15 mouse cellular contexts compared by ENCODE assay signal in genomic region chr2:163691846-163692605, GRCm38 (mm10). TPM values are rescaled to one million over a fixed set of nuclear protein-coding genes. Genes with fewer than 3 reads are reported as not detected.
DNase-seq lines count a peak whose midpoint lies in the region; ATAC-seq and TF ChIP-seq lines count a peak whose summit lies in the region.
"Had no signal": no experiment of that assay in that cellular context is flagged by ENCODE, and none has a peak within 500 bp of the region (broad histone marks: within the 10 kb centered on the region; RNA-seq: fewer than 3 reads in every experiment).

No protein-coding gene starts in this region.

- DNase-seq in heart, adult 11 months, result no peak
- peak; percentile 51 for DNase-seq in midbrain, embryonic 11.5 days (ENCODE audit: low spot score, missing footprints)
- DNase-seq in midbrain, postnatal 0 days (ENCODE audit: low spot score), result no peak
- peak; percentile 32 for DNase-seq in liver, embryonic 13.5 days
- no peak for DNase-seq in forebrain, embryonic 11.5 days (ENCODE audit: low spot score)
- no peak for DNase-seq in embryonic facial prominence, embryonic 10.5 days (ENCODE audit: low spot score)
- DNase-seq: cerebellum, adult 18-20 months; gastrocnemius, postnatal 25 days; lung, postnatal 10 days had no signal

- H3K27me3 ChIP-seq in heart, embryonic 16.5 days (ENCODE audit: control insufficient read depth, insufficient read depth, low read length), result no peaks in the 10 kb centered on the region
- H3K27me3 ChIP-seq in midbrain, embryonic 11.5 days (ENCODE audit: control insufficient read depth, insufficient read depth, low read length), result no peaks in the 10 kb centered on the region
- no peaks in the 10 kb centered on the region for H3K27me3 ChIP-seq in midbrain, postnatal 0 days (ENCODE audit: insufficient read depth, low read length)
- H3K27me3 ChIP-seq in liver, embryonic 13.5 days, result no peaks in the 10 kb centered on the region
- no peaks in the 10 kb centered on the region for H3K27me3 ChIP-seq in forebrain, embryonic 11.5 days (ENCODE audit: control insufficient read depth, insufficient read depth, low read length)
- H3K27me3 ChIP-seq in embryonic facial prominence, embryonic 10.5 days (replicated peaks; ENCODE audit: low read depth, poor library complexity, severe bottlenecking), result no peaks in the 10 kb centered on the region
- H3K27me3 ChIP-seq: limb, embryonic 12.5 days; midbrain, embryonic 13.5 days had no signal

- H3K4me2 ChIP-seq in heart, embryonic 16.5 days (ENCODE audit: low read depth, low read length), result no peak overlapping the region
- no peak overlapping the region for H3K4me2 ChIP-seq in midbrain, embryonic 11.5 days
- no peak overlapping the region for H3K4me2 ChIP-seq in midbrain, postnatal 0 days (ENCODE audit: low read depth, low read length, poor library complexity, severe bottlenecking)
- H3K4me2 ChIP-seq in liver, embryonic 13.5 days, result peak overlapping the region; percentile 43
- no peak overlapping the region for H3K4me2 ChIP-seq in forebrain, embryonic 11.5 days (ENCODE audit: low read depth, low read length, severe bottlenecking)
- H3K4me2 ChIP-seq: hindbrain, embryonic 14.5 days; limb, embryonic 12.5 days; midbrain, embryonic 13.5 days had no signal

- H3K4me1 ChIP-seq in heart, embryonic 16.5 days (ENCODE audit: control insufficient read depth, insufficient read depth, low read length), result peaks cover 86% of the 10 kb centered on the region
- H3K4me1 ChIP-seq in midbrain, embryonic 11.5 days (ENCODE audit: control insufficient read depth, insufficient read depth, low read length), result peaks cover 24% of the 10 kb centered on the region
- no peaks in the 10 kb centered on the region; the same call in 1 of the 2 replicates for H3K4me1 ChIP-seq in midbrain, postnatal 0 days (ENCODE audit: insufficient read depth, low read length)
- peaks cover 100% of the 10 kb centered on the region for H3K4me1 ChIP-seq in liver, embryonic 13.5 days (replicated peaks)
- no peaks in the 10 kb centered on the region; the same call in none of the 2 replicates for H3K4me1 ChIP-seq in forebrain, embryonic 11.5 days (replicated peaks; ENCODE audit: control insufficient read depth, insufficient read depth, low read length)
- H3K4me1 ChIP-seq in embryonic facial prominence, embryonic 10.5 days, result peaks cover 46% of the 10 kb centered on the region

- no peak overlapping the region for H3K4me3 ChIP-seq in heart, embryonic 16.5 days (ENCODE audit: low read length)
- H3K4me3 ChIP-seq in midbrain, embryonic 11.5 days (ENCODE audit: low read depth, low read length), result no peak overlapping the region
- H3K4me3 ChIP-seq in midbrain, postnatal 0 days (ENCODE audit: low read depth, low read length), result no peak overlapping the region
- peak overlapping the region; percentile 14 for H3K4me3 ChIP-seq in liver, embryonic 13.5 days (replicated peaks)
- H3K4me3 ChIP-seq in forebrain, embryonic 11.5 days (ENCODE audit: low read depth, low read length), result no peak overlapping the region
- no peak overlapping the region for H3K4me3 ChIP-seq in embryonic facial prominence, embryonic 10.5 days
- H3K4me3 ChIP-seq: limb, embryonic 12.5 days; midbrain, embryonic 13.5 days had no signal

- H3K9ac ChIP-seq in heart, embryonic 16.5 days (ENCODE audit: low read length), result no peak overlapping the region
- H3K9ac ChIP-seq in midbrain, embryonic 11.5 days (ENCODE audit: low read length), result no peak overlapping the region
- no peak overlapping the region for H3K9ac ChIP-seq in midbrain, postnatal 0 days (replicated peaks; ENCODE audit: low read length, poor library complexity, severe bottlenecking)
- H3K9ac ChIP-seq in liver, embryonic 13.5 days, result peak overlapping the region; percentile 46; the same call in 1 of the 2 replicates
- no peak overlapping the region for H3K9ac ChIP-seq in forebrain, embryonic 11.5 days (ENCODE audit: low read length)
- H3K9ac ChIP-seq: hindbrain, embryonic 14.5 days; limb, embryonic 12.5 days; midbrain, embryonic 13.5 days had no signal

- TF ChIP-seq CTCF in midbrain, postnatal 0 days (IDR thresholded peaks at IDR 0.05), result no peak

- peak overlapping the region; percentile 89 for H3K27ac ChIP-seq in heart, embryonic 16.5 days (ENCODE audit: low read length)
- H3K27ac ChIP-seq in midbrain, embryonic 11.5 days (ENCODE audit: low read depth, low read length), result no peak overlapping the region
- H3K27ac ChIP-seq in midbrain, postnatal 0 days (ENCODE audit: low read depth, low read length), result no peak overlapping the region
- peak overlapping the region; percentile 89 for H3K27ac ChIP-seq in liver, embryonic 13.5 days
- no peak overlapping the region for H3K27ac ChIP-seq in forebrain, embryonic 11.5 days (ENCODE audit: low read depth, low read length)
- no peak overlapping the region for H3K27ac ChIP-seq in embryonic facial prominence, embryonic 10.5 days (replicated peaks)
- H3K27ac ChIP-seq: hindbrain, embryonic 14.5 days; midbrain, embryonic 13.5 days had no signal

- no peaks in the 10 kb centered on the region for H3K36me3 ChIP-seq in heart, embryonic 16.5 days (ENCODE audit: control insufficient read depth, insufficient read depth)
- H3K36me3 ChIP-seq in midbrain, embryonic 11.5 days (ENCODE audit: control insufficient read depth, insufficient read depth, low read length), result no peaks in the 10 kb centered on the region
- H3K36me3 ChIP-seq in midbrain, postnatal 0 days (ENCODE audit: insufficient read depth, low read length), result no peaks in the 10 kb centered on the region
- peaks cover 4% of the 10 kb centered on the region; the same call in 1 of the 2 replicates for H3K36me3 ChIP-seq in liver, embryonic 13.5 days
- H3K36me3 ChIP-seq in forebrain, embryonic 11.5 days (ENCODE audit: control insufficient read depth, insufficient read depth, low read length), result no peaks in the 10 kb centered on the region
- 0 out of 2 replicates have a peak, but pooled peaks cover 2% of the 10 kb centered on the region for H3K36me3 ChIP-seq in embryonic facial prominence, embryonic 10.5 days (replicated peaks)
- H3K36me3 ChIP-seq: limb, embryonic 12.5 days; midbrain, embryonic 13.5 days had no signal

- no peaks in the 10 kb centered on the region for H3K9me3 ChIP-seq in heart, embryonic 16.5 days (replicated peaks; ENCODE audit: control insufficient read depth, low read length)
- no peaks in the 10 kb centered on the region for H3K9me3 ChIP-seq in midbrain, embryonic 11.5 days (ENCODE audit: control insufficient read depth, low read length)
- no peaks in the 10 kb centered on the region for H3K9me3 ChIP-seq in midbrain, postnatal 0 days (ENCODE audit: low read length)
- H3K9me3 ChIP-seq in liver, embryonic 13.5 days (replicated peaks), result no peaks in the 10 kb centered on the region
- H3K9me3 ChIP-seq in forebrain, embryonic 11.5 days (ENCODE audit: control insufficient read depth, low read length), result no peaks in the 10 kb centered on the region
- no peaks in the 10 kb centered on the region for H3K9me3 ChIP-seq in embryonic facial prominence, embryonic 10.5 days
- H3K9me3 ChIP-seq: limb, embryonic 12.5 days; midbrain, embryonic 13.5 days had no signal

- no peak for ATAC-seq in heart, embryonic 16.5 days (replicated peaks; ENCODE audit: extremely low read depth, insufficient read depth, low FRiP score)
- no peak for ATAC-seq in midbrain, embryonic 11.5 days (ENCODE audit: low FRiP score)
- ATAC-seq in midbrain, postnatal 0 days (ENCODE audit: low FRiP score), result no peak
- ATAC-seq in liver, embryonic 13.5 days (ENCODE audit: low read depth), result peak; percentile 69
- ATAC-seq in forebrain, embryonic 11.5 days (replicated peaks; ENCODE audit: low FRiP score), result no peak
- ATAC-seq: forebrain, embryonic 16.5 days; intestine, postnatal 0 days; midbrain, embryonic 13.5 days had no signal

- 65% methylated on average over 6 of the region's 6 CpGs for WGBS in heart, embryonic 16.5 days
- 97% methylated on average over 6 of the region's 6 CpGs for WGBS in midbrain, embryonic 11.5 days
- WGBS in midbrain, postnatal 0 days, result 90% methylated on average over 6 of the region's 6 CpGs
- WGBS in liver, embryonic 13.5 days (ENCODE audit: insufficient replicate concordance), result 37% methylated on average over 6 of the region's 6 CpGs
- WGBS in forebrain, embryonic 11.5 days, result 93% methylated on average over 6 of the region's 6 CpGs
- 92% methylated on average over 6 of the region's 6 CpGs for WGBS in embryonic facial prominence, embryonic 10.5 days

RNA-seq across cellular contexts. Expression of gene Pkig, which starts 33.8 kb away (rescaled TPM):
- polyA plus RNA-seq in heart, embryonic 16.5 days (2015; fragmentation: Nextera tagmentation; extraction: Ambion mirVana), result 374 and 420 TPM in 2 replicates
- polyA plus RNA-seq in midbrain, embryonic 11.5 days (2014; fragmentation: Nextera tagmentation; extraction: Ambion mirVana), result 153 and 162 TPM in 2 replicates
- total RNA-seq in midbrain, postnatal 0 days (2014; rRNA removed), result 90.5 and 102 TPM in 2 replicates
- polyA plus RNA-seq in midbrain, postnatal 0 days (2015; fragmentation: Nextera tagmentation; extraction: Ambion mirVana), result 153 and 161 TPM in 2 replicates
- polyA plus RNA-seq in liver, embryonic 13.5 days (2015; fragmentation: Nextera tagmentation; extraction: Ambion mirVana), result 122 and 139 TPM in 2 replicates
- 189 and 193 TPM in 2 replicates for polyA plus RNA-seq in forebrain, embryonic 11.5 days (2014; fragmentation: Nextera tagmentation; extraction: Ambion mirVana)
- 189 and 194 TPM in 2 replicates for polyA plus RNA-seq in embryonic facial prominence, embryonic 10.5 days (2016; fragmentation: Nextera tagmentation; extraction: Ambion mirVana)

RNA-seq across cellular contexts. Expression of gene Serinc3, which starts 47.1 kb away (rescaled TPM):
- 56.1 and 71.3 TPM in 2 replicates for polyA plus RNA-seq in heart, embryonic 16.5 days (2015; fragmentation: Nextera tagmentation; extraction: Ambion mirVana)
- polyA plus RNA-seq in midbrain, embryonic 11.5 days (2014; fragmentation: Nextera tagmentation; extraction: Ambion mirVana), result 35.0 and 38.8 TPM in 2 replicates
- total RNA-seq in midbrain, postnatal 0 days (2014; rRNA removed), result 96.1 and 101 TPM in 2 replicates
- 35.9 and 36.9 TPM in 2 replicates for polyA plus RNA-seq in midbrain, postnatal 0 days (2015; fragmentation: Nextera tagmentation; extraction: Ambion mirVana)
- polyA plus RNA-seq in liver, embryonic 13.5 days (2015; fragmentation: Nextera tagmentation; extraction: Ambion mirVana), result 112 and 130 TPM in 2 replicates
- polyA plus RNA-seq in forebrain, embryonic 11.5 days (2014; fragmentation: Nextera tagmentation; extraction: Ambion mirVana), result 28.9 and 30.7 TPM in 2 replicates
- polyA plus RNA-seq in embryonic facial prominence, embryonic 10.5 days (2016; fragmentation: Nextera tagmentation; extraction: Ambion mirVana), result 21.9 and 22.1 TPM in 2 replicates

RNA-seq across cellular contexts. Expression of gene Ada, which starts 58.0 kb away (rescaled TPM):
- 5.9 and 10.9 TPM in 2 replicates for polyA plus RNA-seq in heart, embryonic 16.5 days (2015; fragmentation: Nextera tagmentation; extraction: Ambion mirVana)
- polyA plus RNA-seq in midbrain, embryonic 11.5 days (2014; fragmentation: Nextera tagmentation; extraction: Ambion mirVana), result 5.6 and 6.1 TPM in 2 replicates
- total RNA-seq in midbrain, postnatal 0 days (2014; rRNA removed), result 1.4 and 2.6 TPM in 2 replicates
- 3.7 and 3.8 TPM in 2 replicates for polyA plus RNA-seq in midbrain, postnatal 0 days (2015; fragmentation: Nextera tagmentation; extraction: Ambion mirVana)
- polyA plus RNA-seq in liver, embryonic 13.5 days (2015; fragmentation: Nextera tagmentation; extraction: Ambion mirVana), result 5.5 and 6.6 TPM in 2 replicates
- polyA plus RNA-seq in forebrain, embryonic 11.5 days (2014; fragmentation: Nextera tagmentation; extraction: Ambion mirVana), result 8.1 and 10.1 TPM in 2 replicates
- polyA plus RNA-seq in embryonic facial prominence, embryonic 10.5 days (2016; fragmentation: Nextera tagmentation; extraction: Ambion mirVana), result 9.7 and 11.1 TPM in 2 replicates

Comparison
In these comparisons a context has a peak if more than half of its experiments do, and no peak if none do; other contexts are left out.
1. DNase-seq: peak in midbrain, embryonic 11.5 days (single experiment) and liver, embryonic 13.5 days (single experiment); none in heart, adult 11 months (single experiment), midbrain, postnatal 0 days (single experiment), forebrain, embryonic 11.5 days (single experiment) and embryonic facial prominence, embryonic 10.5 days (single experiment).
2. H3K27ac ChIP-seq: peak in heart, embryonic 16.5 days (single experiment) and liver, embryonic 13.5 days (single experiment); none in midbrain, embryonic 11.5 days (single experiment), midbrain, postnatal 0 days (single experiment), forebrain, embryonic 11.5 days (single experiment) and embryonic facial prominence, embryonic 10.5 days (single experiment).